Mouse (Mus musculus): Measurements from ENCODE around the gene Paics. TPM values are rescaled to one million over a fixed set of nuclear protein-coding genes. Genes with fewer than 3 reads are reported as not detected.

Gene Paics
- polyA plus RNA-seq, 1 experiment: 69.9 TPM

GRCm38 (mm10) chr5:76975736-76976135 lies 24.6 kb downstream of the Paics start:
- no peaks in the 10 kb centered on the region for H3K27me3 ChIP-seq (ENCODE audit: control insufficient read depth, insufficient read depth, insufficient read length)
- peaks cover 27% of the 10 kb centered on the region for H3K79me2 ChIP-seq (ENCODE audit: control insufficient read depth, insufficient read depth)
- H3K36me3 ChIP-seq (ENCODE audit: control insufficient read depth, insufficient read depth): peaks cover 18% of the 10 kb centered on the region
- peak overlapping the region; percentile 99 for H3K4me3 ChIP-seq
- H3ac ChIP-seq (ENCODE audit: control insufficient read depth, insufficient read length): no peak overlapping the region
- peak overlapping the region; percentile 79 for H3K4me2 ChIP-seq (ENCODE audit: low read depth)
- TF ChIP-seq MYOG (IDR thresholded peaks at IDR 0.05; ENCODE audit: control insufficient read depth in 1 of 3, insufficient read depth in 1 of 3, insufficient read length in 2 of 3, low read depth in 2 of 3): no peak
- TF ChIP-seq TCF12 (IDR thresholded peaks at IDR 0.05; ENCODE audit: insufficient read depth, poor library complexity, severe bottlenecking): no peak
- TF ChIP-seq CEBPB (IDR thresholded peaks at IDR 0.05; ENCODE audit: insufficient read depth, poor library complexity, severe bottlenecking): no peak
- TF ChIP-seq MYOD1 (IDR thresholded peaks at IDR 0.05; ENCODE audit: control insufficient read depth in 1 of 3, insufficient read length in 2 of 3, low read depth in 2 of 3): no peak
- TF ChIP-seq TCF3 (IDR thresholded peaks at IDR 0.05; ENCODE audit: insufficient read length, low read depth): no peak
- TF ChIP-seq SRF (IDR thresholded peaks at IDR 0.05; ENCODE audit: control insufficient read depth, insufficient read length, low read depth): no peak

DNA sequence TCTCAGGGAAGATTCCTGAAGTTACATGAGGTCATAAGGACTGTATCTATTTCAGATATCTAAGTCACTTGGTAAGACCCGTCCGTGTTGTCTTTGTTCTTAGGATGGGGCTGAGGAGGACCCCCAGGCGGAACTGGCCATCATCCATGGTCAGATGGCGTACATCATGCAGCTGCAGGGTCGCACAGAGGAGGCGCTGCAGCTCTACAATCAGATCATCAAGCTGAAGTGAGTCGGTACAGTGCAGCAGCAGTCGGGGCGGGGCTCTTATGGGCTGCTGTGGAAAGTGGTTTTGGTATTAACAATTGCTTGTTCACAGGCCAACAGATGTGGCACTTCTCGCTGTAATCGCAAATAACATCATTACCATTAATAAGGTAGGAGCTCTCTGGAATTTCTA lies 32.9 kb downstream of the Paics start:
- Histone ChIP-seq H3K79me2 (ENCODE audit: control insufficient read depth, insufficient read depth) (no peaks in the 10 kb centered on the region), H3K27me3 (ENCODE audit: control insufficient read depth, insufficient read depth, insufficient read length) (no peaks in the 10 kb centered on the region), H3ac (ENCODE audit: control insufficient read depth, insufficient read length) (no peak overlapping the region), H3K4me2 (ENCODE audit: low read depth) (no peak overlapping the region), H3K4me3 (no peak overlapping the region), H3K36me3 (ENCODE audit: control insufficient read depth, insufficient read depth) (peaks cover 36% of the 10 kb centered on the region)
- TF ChIP-seq SRF (IDR thresholded peaks at IDR 0.05; ENCODE audit: control insufficient read depth, insufficient read length, low read depth): no peak
- TF ChIP-seq REST (IDR thresholded peaks at IDR 0.05; ENCODE audit: insufficient read depth, insufficient read length): no peak
- no peak for TF ChIP-seq POLR2A (IDR thresholded peaks at IDR 0.05; ENCODE audit: insufficient read length, low read depth)
- no peak for TF ChIP-seq TCF12 (IDR thresholded peaks at IDR 0.05; ENCODE audit: insufficient read depth, poor library complexity, severe bottlenecking)
- no peak for TF ChIP-seq MAX (IDR thresholded peaks at IDR 0.05; ENCODE audit: low read depth)
- no peak for TF ChIP-seq CEBPB (IDR thresholded peaks at IDR 0.05; ENCODE audit: insufficient read depth, poor library complexity, severe bottlenecking)
- TF ChIP-seq USF1 (IDR thresholded peaks at IDR 0.05; ENCODE audit: low read depth): no peak
- no peak for TF ChIP-seq POLR2AphosphoS2 (IDR thresholded peaks at IDR 0.05; ENCODE audit: insufficient read length, low read depth)
- TF ChIP-seq TCF3 (IDR thresholded peaks at IDR 0.05; ENCODE audit: insufficient read length, low read depth): no peak
- no peak for TF ChIP-seq MYOG (IDR thresholded peaks at IDR 0.05; ENCODE audit: control insufficient read depth in 1 of 3, insufficient read depth in 1 of 3, insufficient read length in 2 of 3, low read depth in 2 of 3)
- TF ChIP-seq MYOD1 (IDR thresholded peaks at IDR 0.05; ENCODE audit: control insufficient read depth in 1 of 3, insufficient read length in 2 of 3, low read depth in 2 of 3): no peak
- no peak for TF ChIP-seq E2F4 (IDR thresholded peaks at IDR 0.05; ENCODE audit: insufficient read depth)

DNA sequence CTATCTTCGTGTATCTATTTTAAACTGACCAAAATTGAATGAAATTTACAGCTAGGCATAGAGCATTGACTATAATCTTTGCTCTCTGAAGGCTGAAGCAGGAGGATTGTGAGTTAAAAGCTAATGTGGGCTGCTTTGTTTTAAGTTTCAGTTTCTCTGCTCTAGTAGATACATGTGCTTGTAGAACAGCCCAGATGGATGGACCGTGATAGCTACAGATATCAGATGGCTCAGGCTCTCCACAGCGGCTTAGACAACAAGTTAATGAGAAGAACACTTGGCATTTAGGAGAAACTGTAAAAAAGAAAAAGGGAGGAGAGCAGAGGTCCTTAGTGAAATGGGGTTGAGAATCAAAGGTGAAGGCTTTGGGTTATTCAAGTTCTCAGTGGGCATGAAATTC lies 39.7 kb downstream of the Paics start:
- H3K4me2 ChIP-seq (ENCODE audit: low read depth): no peak overlapping the region
- H3ac ChIP-seq (ENCODE audit: control insufficient read depth, insufficient read length): no peak overlapping the region
- H3K4me3 ChIP-seq: no peak overlapping the region
- H3K79me2 ChIP-seq (ENCODE audit: control insufficient read depth, insufficient read depth): no peaks in the 10 kb centered on the region
- no peaks in the 10 kb centered on the region for H3K27me3 ChIP-seq (ENCODE audit: control insufficient read depth, insufficient read depth, insufficient read length)
- TF ChIP-seq MYOD1 (IDR thresholded peaks at IDR 0.05; ENCODE audit: control insufficient read depth in 1 of 3, insufficient read length in 2 of 3, low read depth in 2 of 3) (no peak), CEBPB (IDR thresholded peaks at IDR 0.05; ENCODE audit: insufficient read depth, poor library complexity, severe bottlenecking) (no peak), TCF3 (IDR thresholded peaks at IDR 0.05; ENCODE audit: insufficient read length, low read depth) (no peak), TCF12 (IDR thresholded peaks at IDR 0.05; ENCODE audit: insufficient read depth, poor library complexity, severe bottlenecking) (no peak), E2F4 (IDR thresholded peaks at IDR 0.05; ENCODE audit: insufficient read depth) (no peak), MYOG (IDR thresholded peaks at IDR 0.05; ENCODE audit: control insufficient read depth in 1 of 3, insufficient read depth in 1 of 3, insufficient read length in 2 of 3, low read depth in 2 of 3) (no peak), MAX (IDR thresholded peaks at IDR 0.05; ENCODE audit: low read depth) (no peak), SRF (IDR thresholded peaks at IDR 0.05; ENCODE audit: control insufficient read depth, insufficient read length, low read depth) (no peak), POLR2A (IDR thresholded peaks at IDR 0.05; ENCODE audit: insufficient read length, low read depth) (no peak), REST (IDR thresholded peaks at IDR 0.05; ENCODE audit: insufficient read depth, insufficient read length) (no peak), USF1 (IDR thresholded peaks at IDR 0.05; ENCODE audit: low read depth) (no peak), POLR2AphosphoS2 (IDR thresholded peaks at IDR 0.05; ENCODE audit: insufficient read length, low read depth) (no peak)
- H3K36me3 ChIP-seq (ENCODE audit: control insufficient read depth, insufficient read depth): peaks cover 46% of the 10 kb centered on the region

GRCm38 (mm10) chr5:76993174-76993814 lies 42.2 kb downstream of the Paics start:
- no peak overlapping the region for H3ac ChIP-seq (ENCODE audit: control insufficient read depth, insufficient read length)
- H3K4me3 ChIP-seq: no peak overlapping the region
- no peak overlapping the region for H3K4me2 ChIP-seq (ENCODE audit: low read depth)
- no peaks in the 10 kb centered on the region for H3K27me3 ChIP-seq (ENCODE audit: control insufficient read depth, insufficient read depth, insufficient read length)
- H3K36me3 ChIP-seq (ENCODE audit: control insufficient read depth, insufficient read depth): peaks cover 63% of the 10 kb centered on the region
- no peaks in the 10 kb centered on the region for H3K79me2 ChIP-seq (ENCODE audit: control insufficient read depth, insufficient read depth)
- TF ChIP-seq MYOD1 (IDR thresholded peaks at IDR 0.05; ENCODE audit: control insufficient read depth in 1 of 3, insufficient read length in 2 of 3, low read depth in 2 of 3) (no peak), CEBPB (IDR thresholded peaks at IDR 0.05; ENCODE audit: insufficient read depth, poor library complexity, severe bottlenecking) (no peak), MYOG (IDR thresholded peaks at IDR 0.05; ENCODE audit: control insufficient read depth in 1 of 3, insufficient read depth in 1 of 3, insufficient read length in 2 of 3, low read depth in 2 of 3) (no peak), TCF12 (IDR thresholded peaks at IDR 0.05; ENCODE audit: insufficient read depth, poor library complexity, severe bottlenecking) (no peak), POLR2A (IDR thresholded peaks at IDR 0.05; ENCODE audit: insufficient read length, low read depth) (no peak), POLR2AphosphoS2 (IDR thresholded peaks at IDR 0.05; ENCODE audit: insufficient read length, low read depth) (no peak), MAX (IDR thresholded peaks at IDR 0.05; ENCODE audit: low read depth) (no peak), REST (IDR thresholded peaks at IDR 0.05; ENCODE audit: insufficient read depth, insufficient read length) (no peak), TCF3 (IDR thresholded peaks at IDR 0.05; ENCODE audit: insufficient read length, low read depth) (no peak), E2F4 (IDR thresholded peaks at IDR 0.05; ENCODE audit: insufficient read depth) (no peak), USF1 (IDR thresholded peaks at IDR 0.05; ENCODE audit: low read depth) (no peak), SRF (IDR thresholded peaks at IDR 0.05; ENCODE audit: control insufficient read depth, insufficient read length, low read depth) (no peak)
